Mouse (Mus musculus) liver, embryonic 13.5 days (tissue): Measurements from ENCODE around the gene Syngr1. TPM values are rescaled to one million over a fixed set of nuclear protein-coding genes. Genes with fewer than 3 reads are reported as not detected.
A peak's percentile ranks its signal among the peaks of the same experiment; 100 is the strongest.

Source experiments
- ATAC-seq: fragments of 200-750 bp; cut with Nextera tagmentation; 2 replicates; pipeline ENCODE4 v1.8.0; 2017; ENCODE audit warnings: low read depth, mild to moderate bottlenecking, moderate number of reproducible peaks, moderate library complexity
- DNase-seq: peaks from one replicate; pipeline ENCODE4 v3.0.0; 2022
- H3K27ac ChIP-seq: fragments of 300-500 bp; sonication (generic); 2 replicates; pipeline ENCODE4 v1.5.1; 2015; ENCODE audit warnings: moderate library complexity, mild to moderate bottlenecking, inconsistent platforms
- H3K27me3 ChIP-seq: fragments of 300-500 bp; sonication (generic); 2 replicates; pipeline ENCODE4 v1.6.1; 2015; ENCODE audit warnings: mild to moderate bottlenecking, inconsistent platforms
- H3K36me3 ChIP-seq: fragments of 300-500 bp; sonication (generic); 2 replicates; pipeline ENCODE4 v1.6.1; 2015; ENCODE audit warnings: mild to moderate bottlenecking, inconsistent platforms
- H3K4me1 ChIP-seq: fragments of 300-500 bp; sonication (generic); replicated peaks from 2 replicates; pipeline ENCODE4 v1.6.1; 2015; ENCODE audit warnings: inconsistent platforms
- H3K4me2 ChIP-seq: fragments of 300-500 bp; sonication (generic); 2 replicates; pipeline ENCODE4 v1.6.1; 2015; ENCODE audit warnings: inconsistent platforms, mild to moderate bottlenecking, moderate library complexity
- H3K4me3 ChIP-seq: fragments of 300-500 bp; sonication (generic); replicated peaks from 2 replicates; pipeline ENCODE4 v1.5.1; 2015; ENCODE audit warnings: mild to moderate bottlenecking, inconsistent platforms
- H3K9ac ChIP-seq: fragments of 300-500 bp; sonication (generic); 2 replicates; pipeline ENCODE4 v1.6.1; 2015; ENCODE audit warnings: mild to moderate bottlenecking, inconsistent platforms
- H3K9me3 ChIP-seq: fragments of 300-500 bp; sonication (generic); replicated peaks from 2 replicates; pipeline ENCODE4 v1.6.1; 2016; ENCODE audit warnings: inconsistent platforms
- WGBS: fragments of 180-500 bp; shearing (Covaris S2); methylation state at CpG from one replicate; pipeline ENCODE4 v1.1.7; 2015; ENCODE audit not compliant: insufficient replicate concordance; 5-methylcytosine and 5-hydroxymethylcytosine counted together
- polyA plus RNA-seq: library from polyadenylated mRNA; unstranded; fragments of >200 nt; fragmentation: Nextera tagmentation; extraction: Ambion mirVana; gene quantifications from 2 replicates; pipeline ENCODE4 v1.2.1, GENCODE M21; 2015

The Syngr1 gene
- polyA plus RNA-seq, 1 experiment from 2014 or later: 20.5 TPM

DNA sequence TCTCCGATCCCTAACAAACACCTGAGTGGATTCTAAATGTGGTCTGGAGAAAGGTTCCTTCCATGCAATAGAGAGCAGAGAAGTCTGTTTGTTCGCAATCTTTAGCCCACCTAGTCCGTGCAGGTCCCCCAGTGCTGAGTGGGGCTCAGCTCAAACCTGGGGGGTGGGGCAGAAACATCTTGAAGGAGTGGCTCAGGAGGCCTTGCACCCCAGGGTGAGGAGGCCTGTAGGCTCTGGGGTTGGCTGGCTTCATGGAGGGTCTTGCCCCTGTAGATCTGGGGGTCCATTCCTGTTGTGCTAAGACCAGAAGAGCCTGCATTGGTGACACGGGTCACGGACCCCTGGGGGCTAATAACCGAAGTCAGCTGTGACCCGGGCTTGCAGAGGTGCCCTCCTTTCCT lies 907 bp downstream of the Syngr1 start:
- H3K4me3 ChIP-seq: peak overlapping the region; percentile 78
- H3K9me3 ChIP-seq: no peaks in the 10 kb centered on the region
- H3K4me2 ChIP-seq: peak overlapping the region; percentile 98
- H3K9ac ChIP-seq: peak overlapping the region; percentile 85
- no peak overlapping the region for H3K27ac ChIP-seq
- no peak for DNase-seq
- H3K4me1 ChIP-seq: peaks cover 77% of the 10 kb centered on the region
- no peak for ATAC-seq
- no peaks in the 10 kb centered on the region for H3K36me3 ChIP-seq
- 39% methylated on average over 7 of the region's 7 CpGs for WGBS
- peaks cover 28% of the 10 kb centered on the region for H3K27me3 ChIP-seq

DNA sequence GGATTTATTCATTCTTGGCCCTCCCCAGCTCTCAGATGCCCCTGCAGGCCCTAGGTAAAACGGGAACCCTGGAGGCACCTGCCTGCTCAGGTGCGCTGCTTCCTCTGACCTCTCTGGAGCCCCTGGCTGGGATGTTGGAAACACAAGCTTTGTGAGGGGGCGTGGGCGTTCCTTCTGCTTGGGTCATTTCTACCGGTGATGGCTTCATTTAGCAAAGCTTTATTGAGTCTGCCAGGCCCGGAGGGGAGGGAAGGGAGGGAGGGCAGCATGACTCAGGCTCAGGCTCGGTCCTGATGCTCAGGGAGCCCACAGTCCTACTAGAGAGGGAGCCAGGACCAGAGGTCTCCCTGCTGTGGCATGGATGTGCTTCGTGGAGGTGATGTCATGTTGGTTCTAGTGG lies 1.5 kb downstream of the Syngr1 start:
- H3K4me3 ChIP-seq: no peak overlapping the region
- no peaks in the 10 kb centered on the region for H3K9me3 ChIP-seq
- 45% methylated on average over 8 of the region's 8 CpGs for WGBS
- peaks cover 28% of the 10 kb centered on the region for H3K27me3 ChIP-seq
- H3K4me1 ChIP-seq: peaks cover 77% of the 10 kb centered on the region
- H3K9ac ChIP-seq: no peak overlapping the region
- no peaks in the 10 kb centered on the region for H3K36me3 ChIP-seq
- ATAC-seq (no peak), DNase-seq (no peak)
- no peak overlapping the region; the same call in 1 of the 2 replicates for H3K27ac ChIP-seq
- peak overlapping the region; percentile 13; the same call in 1 of the 2 replicates for H3K4me2 ChIP-seq

- Histone ChIP-seq H3K27ac (no peak overlapping the region), H3K4me1 (peaks cover 79% of the 10 kb centered on the region), H3K4me2 (no peak overlapping the region), H3K4me3 (no peak overlapping the region), H3K27me3 (peaks cover 28% of the 10 kb centered on the region), H3K9me3 (no peaks in the 10 kb centered on the region), H3K9ac (no peak overlapping the region), H3K36me3 (no peaks in the 10 kb centered on the region)
- DNase-seq: no peak
- 87% methylated on average over 13 of the region's 13 CpGs for WGBS
- ATAC-seq: no peak
These were observed 3.1 kb downstream of the Syngr1 start for GRCm38 (mm10) chr15:80094201-80094600.

DNA sequence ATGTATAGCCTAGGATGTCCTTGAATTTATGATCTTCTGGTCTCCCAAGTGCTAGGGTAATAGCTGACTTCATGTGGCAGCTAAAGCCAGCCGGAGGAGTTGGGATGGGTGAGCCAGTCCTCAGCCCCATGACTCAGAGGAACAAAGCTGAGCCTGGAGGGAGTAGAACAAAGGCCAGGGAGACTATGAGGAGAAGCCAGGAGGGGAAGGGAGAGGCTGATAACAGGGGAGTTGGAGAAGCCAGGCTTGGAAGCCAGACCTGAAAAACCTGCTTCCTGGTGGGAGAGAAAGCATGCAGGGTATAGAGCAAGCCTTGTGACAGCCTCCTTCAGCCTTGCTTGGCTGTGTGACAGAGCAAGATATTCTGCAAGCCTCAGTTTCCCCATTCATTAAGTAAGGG lies 4.5 kb downstream of the Syngr1 start:
- Histone ChIP-seq H3K9me3 (no peaks in the 10 kb centered on the region), H3K4me1 (peaks cover 79% of the 10 kb centered on the region), H3K27ac (peak overlapping the region; percentile 99)

DNA sequence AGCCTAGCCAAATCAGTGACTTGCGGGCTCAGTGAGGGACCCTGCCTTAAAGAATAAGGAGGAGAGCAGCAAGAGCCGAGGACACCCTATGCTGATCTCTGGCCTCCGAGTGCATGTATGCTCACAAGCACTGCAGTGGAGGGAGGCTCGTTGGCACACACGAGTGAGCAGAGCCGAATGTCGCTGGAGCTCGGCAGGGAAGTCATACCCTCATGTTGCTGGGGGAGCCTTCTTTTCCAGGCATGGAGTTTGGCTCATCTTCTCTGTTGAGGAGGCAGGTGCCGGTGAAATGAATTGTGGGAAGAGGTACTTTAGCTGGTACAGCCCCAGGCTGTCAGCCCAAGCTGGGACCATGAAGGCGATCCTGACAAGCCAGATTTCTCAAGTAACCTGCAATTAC lies 5.3 kb downstream of the Syngr1 start:
- H3K36me3 ChIP-seq: no peaks in the 10 kb centered on the region
- no peak for ATAC-seq
- H3K9ac ChIP-seq: peak overlapping the region; percentile 75
- 87% methylated on average over 10 of the region's 10 CpGs for WGBS
- peak overlapping the region; percentile 75 for H3K4me2 ChIP-seq
- peaks cover 78% of the 10 kb centered on the region for H3K4me1 ChIP-seq
- no peaks in the 10 kb centered on the region for H3K9me3 ChIP-seq
- peak overlapping the region; percentile 99 for H3K27ac ChIP-seq
- H3K4me3 ChIP-seq: peak overlapping the region; percentile 54
- no peak for DNase-seq
- H3K27me3 ChIP-seq: peaks cover 24% of the 10 kb centered on the region

More for the DNA sequence above, 4.5 kb downstream of the Syngr1 start:
- H3K36me3 ChIP-seq: no peaks in the 10 kb centered on the region
- H3K4me2 ChIP-seq: no peak overlapping the region
- DNase-seq (no peak), ATAC-seq (no peak)
- no peak overlapping the region for H3K9ac ChIP-seq
- 76% methylated on average over 1 of the region's 1 CpGs for WGBS
- H3K4me3 ChIP-seq: no peak overlapping the region
- H3K27me3 ChIP-seq: peaks cover 28% of the 10 kb centered on the region

GRCm38 (mm10) chr15:80096946-80097881 lies 6.1 kb downstream of the Syngr1 start:
- peak overlapping the region; percentile 54 for H3K4me3 ChIP-seq

DNA sequence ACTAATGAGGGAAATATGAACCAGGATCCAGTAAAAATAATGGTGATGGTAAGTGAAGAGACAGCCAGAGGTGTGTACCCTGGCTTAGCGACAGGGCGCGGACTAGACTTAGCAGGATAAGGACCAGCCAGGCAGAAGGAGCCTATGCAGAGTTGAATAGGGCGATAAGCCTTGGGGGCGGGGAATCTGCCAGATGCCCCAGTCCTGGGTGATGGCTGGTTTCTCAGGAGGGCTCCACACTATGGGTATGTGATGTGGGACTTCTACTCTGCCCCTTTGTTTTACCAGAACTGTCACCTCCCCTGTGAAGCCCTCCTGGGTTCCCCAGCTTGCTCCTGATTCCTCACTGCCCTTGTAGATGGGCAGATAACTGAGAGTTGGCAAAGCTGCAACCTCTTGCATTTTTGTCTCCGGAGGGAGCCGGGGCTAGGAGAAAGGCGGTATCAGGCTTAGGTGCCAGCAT lies 6.9 kb downstream of the Syngr1 start:
- H3K4me1 ChIP-seq: peaks cover 73% of the 10 kb centered on the region

More at GRCm38 (mm10) chr15:80096946-80097881, 6.1 kb downstream of the Syngr1 start:
- peak overlapping the region; percentile 75 for H3K9ac ChIP-seq
- H3K4me2 ChIP-seq: peak overlapping the region; percentile 75
- no peaks in the 10 kb centered on the region for H3K9me3 ChIP-seq
- DNase-seq (peak; percentile 77), ATAC-seq (peak; percentile 82)
- H3K27ac ChIP-seq: peak overlapping the region; percentile 99
- WGBS: 8% methylated on average over 20 of the region's 20 CpGs
- H3K27me3 ChIP-seq: peaks cover 16% of the 10 kb centered on the region
- H3K36me3 ChIP-seq: no peaks in the 10 kb centered on the region
- peaks cover 73% of the 10 kb centered on the region for H3K4me1 ChIP-seq

DNA sequence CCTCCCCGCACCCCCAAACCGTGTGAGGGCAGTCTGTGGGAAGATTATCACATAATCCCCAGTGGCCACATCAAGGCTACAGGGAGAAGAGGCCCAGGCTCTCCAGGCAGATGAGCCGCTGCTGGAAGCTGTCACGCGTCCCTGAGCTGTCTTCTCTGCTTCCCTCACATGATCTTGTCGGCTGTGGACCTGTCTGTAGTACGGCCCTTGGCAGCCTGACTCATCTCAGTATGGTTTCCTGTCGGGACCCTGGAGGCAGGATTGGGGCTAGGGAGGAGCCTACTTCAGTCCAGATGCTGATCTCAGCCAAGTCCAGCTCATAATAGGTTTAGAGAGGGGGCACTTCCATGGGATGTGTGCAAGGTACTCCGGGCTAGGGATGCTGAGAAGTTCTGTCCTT lies 7.7 kb downstream of the Syngr1 start:
- peak overlapping the region; percentile 75 for H3K9ac ChIP-seq
- H3K36me3 ChIP-seq: no peaks in the 10 kb centered on the region
- H3K4me3 ChIP-seq: peak overlapping the region; percentile 54
- ATAC-seq: no peak
- peak overlapping the region; percentile 75 for H3K4me2 ChIP-seq
- H3K27me3 ChIP-seq: 0 out of 2 replicates have a peak, but pooled peaks cover 5% of the 10 kb centered on the region
- WGBS: 24% methylated on average over 9 of the region's 9 CpGs
- peaks cover 80% of the 10 kb centered on the region for H3K4me1 ChIP-seq
- H3K9me3 ChIP-seq: no peaks in the 10 kb centered on the region
- peak overlapping the region; percentile 99 for H3K27ac ChIP-seq
- DNase-seq: no peak

More for the DNA sequence above, 6.9 kb downstream of the Syngr1 start:
- ATAC-seq: peak; percentile 93
- peak; percentile 82 for DNase-seq
- 23% methylated on average over 8 of the region's 8 CpGs for WGBS
- Histone ChIP-seq H3K4me3 (peak overlapping the region; percentile 54), H3K27ac (peak overlapping the region; percentile 99), H3K27me3 (peaks cover 8% of the 10 kb centered on the region; the same call in 1 of the 2 replicates), H3K9ac (peak overlapping the region; percentile 75), H3K9me3 (no peaks in the 10 kb centered on the region), H3K4me2 (peak overlapping the region; percentile 75), H3K36me3 (no peaks in the 10 kb centered on the region)

GRCm38 (mm10) chr15:80099477-80099876 lies 8.3 kb downstream of the Syngr1 start:
- ATAC-seq (no peak), DNase-seq (no peak)
- H3K36me3 ChIP-seq: no peaks in the 10 kb centered on the region
- H3K9me3 ChIP-seq: no peaks in the 10 kb centered on the region
- 63% methylated on average over 3 of the region's 3 CpGs for WGBS
- H3K27ac ChIP-seq: peak overlapping the region; percentile 99
- H3K4me1 ChIP-seq: peaks cover 83% of the 10 kb centered on the region
- peak overlapping the region; percentile 75 for H3K4me2 ChIP-seq
- peak overlapping the region; percentile 75; the same call in 1 of the 2 replicates for H3K9ac ChIP-seq
- no peak overlapping the region for H3K4me3 ChIP-seq
- H3K27me3 ChIP-seq: 0 out of 2 replicates have a peak, but pooled peaks cover 3% of the 10 kb centered on the region

DNA sequence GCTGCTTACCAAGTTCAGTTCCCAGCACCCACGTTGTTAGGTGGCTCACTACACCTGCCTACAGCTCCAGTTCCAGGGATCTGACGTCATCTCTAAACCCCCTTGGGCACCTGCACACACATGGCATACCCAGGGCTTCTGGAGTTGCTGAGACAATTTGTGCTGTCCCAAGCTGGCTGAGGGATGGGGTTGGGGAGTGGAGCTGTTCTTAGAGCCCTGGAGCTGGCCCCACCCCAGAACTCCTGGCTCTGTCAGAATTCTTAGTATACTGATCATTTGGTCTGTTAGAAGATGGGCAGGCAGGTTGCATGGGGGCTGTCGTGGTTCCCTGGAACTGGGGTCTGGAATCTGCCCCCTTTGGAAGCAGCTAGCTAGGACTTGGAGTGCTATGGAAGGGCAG lies 9.1 kb downstream of the Syngr1 start:
- ATAC-seq (no peak), DNase-seq (no peak)
- Histone ChIP-seq H3K4me1 (peaks cover 84% of the 10 kb centered on the region), H3K4me3 (no peak overlapping the region), H3K27me3 (0 out of 2 replicates have a peak, but pooled peaks cover 3% of the 10 kb centered on the region), H3K9me3 (no peaks in the 10 kb centered on the region), H3K4me2 (no peak overlapping the region), H3K9ac (no peak overlapping the region), H3K27ac (peak overlapping the region; percentile 43; the same call in 1 of the 2 replicates), H3K36me3 (no peaks in the 10 kb centered on the region)
- 71% methylated on average over 3 of the region's 3 CpGs for WGBS

- no peak overlapping the region for H3K4me3 ChIP-seq
- H3K4me1 ChIP-seq: peaks cover 86% of the 10 kb centered on the region
- DNase-seq (no peak), ATAC-seq (no peak)
- 54% methylated on average over 10 of the region's 10 CpGs for WGBS
- H3K27me3 ChIP-seq: 0 out of 2 replicates have a peak, but pooled peaks cover 3% of the 10 kb centered on the region
- H3K4me2 ChIP-seq: no peak overlapping the region
- no peak overlapping the region for H3K9ac ChIP-seq
- no peaks in the 10 kb centered on the region for H3K9me3 ChIP-seq
- H3K27ac ChIP-seq: no peak overlapping the region; the same call in 1 of the 2 replicates
- no peaks in the 10 kb centered on the region for H3K36me3 ChIP-seq
These were observed 9.7 kb downstream of the Syngr1 start for GRCm38 (mm10) chr15:80100871-80101270.
